Mouse (Mus musculus): ENCODE measurements at regions not wholly inside any gene's neighbourhood (a gene's known extent, or its start where the extent isn't known, plus 50 kb on each side); places are given as distances from the start of the nearest gene placed in this dataset.
A peak's percentile ranks its signal among the peaks of the same experiment; 100 is the strongest.

GRCm38 (mm10) chr6:102977122-102977521 lies 404.2 kb upstream of the Cntn3 start:
- peak; percentile 99 for ATAC-seq (replicated peaks; ENCODE audit: poor library complexity)

- no peak for ATAC-seq (replicated peaks; ENCODE audit: poor library complexity)
Observed at GRCm38 (mm10) chr6:103023326-103023725, 450.4 kb upstream of the Cntn3 start.

DNA sequence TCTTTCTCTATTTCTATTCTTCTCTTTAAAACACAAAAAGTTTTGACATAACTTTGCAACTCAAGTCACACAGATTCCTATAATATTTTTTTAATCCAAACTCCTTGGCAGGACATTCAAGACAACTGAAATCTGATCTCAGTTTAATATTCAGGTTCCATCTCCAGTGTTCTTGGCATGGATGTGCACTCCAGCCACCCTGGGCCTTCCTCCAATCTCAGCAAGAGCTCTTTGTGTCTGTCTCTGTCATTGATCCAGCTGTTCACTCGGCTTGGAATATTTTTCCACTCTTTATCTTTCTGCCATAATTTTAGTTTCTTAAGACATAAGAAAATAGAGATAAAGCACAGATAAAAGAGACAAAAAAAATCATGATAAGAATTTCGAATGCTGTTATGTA lies 451.1 kb upstream of the Cntn3 start:
- no peak for ATAC-seq (replicated peaks; ENCODE audit: poor library complexity)

GRCm38 (mm10) chr6:103028150-103028549 lies 455.2 kb upstream of the Cntn3 start:
- ATAC-seq (replicated peaks; ENCODE audit: poor library complexity): no peak

GRCm38 (mm10) chr6:103033418-103033817 lies 460.5 kb upstream of the Cntn3 start:
- ATAC-seq (replicated peaks; ENCODE audit: poor library complexity): peak; percentile 42

- peak; percentile 58 for ATAC-seq (replicated peaks; ENCODE audit: poor library complexity)
Observed at GRCm38 (mm10) chr6:103033919-103034318, 461.0 kb upstream of the Cntn3 start.

DNA sequence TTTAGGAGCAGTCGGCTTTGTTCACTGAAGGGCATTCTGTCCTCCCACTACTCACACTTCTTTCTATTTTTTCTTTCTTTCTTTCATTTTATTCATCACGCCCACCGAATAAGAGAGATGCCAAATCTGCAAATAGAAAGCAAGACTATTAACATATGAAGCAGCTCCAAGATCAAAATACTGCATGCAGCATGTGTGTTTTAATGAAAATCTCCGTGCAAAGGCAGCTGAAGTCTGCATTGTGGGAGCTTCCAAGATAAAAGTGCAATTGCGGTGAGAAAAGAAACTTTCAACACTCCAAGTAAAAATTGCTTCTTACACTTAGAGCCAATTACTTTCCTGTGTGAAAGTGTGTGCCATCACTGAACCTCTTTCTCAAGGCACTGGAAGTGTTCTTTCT lies 449.8 kb upstream of the Chl1 start:
- no peak for ATAC-seq (replicated peaks; ENCODE audit: poor library complexity)

- ATAC-seq (replicated peaks; ENCODE audit: poor library complexity): no peak
Observed at GRCm38 (mm10) chr6:103106189-103106588, 404.2 kb upstream of the Chl1 start.

DNA sequence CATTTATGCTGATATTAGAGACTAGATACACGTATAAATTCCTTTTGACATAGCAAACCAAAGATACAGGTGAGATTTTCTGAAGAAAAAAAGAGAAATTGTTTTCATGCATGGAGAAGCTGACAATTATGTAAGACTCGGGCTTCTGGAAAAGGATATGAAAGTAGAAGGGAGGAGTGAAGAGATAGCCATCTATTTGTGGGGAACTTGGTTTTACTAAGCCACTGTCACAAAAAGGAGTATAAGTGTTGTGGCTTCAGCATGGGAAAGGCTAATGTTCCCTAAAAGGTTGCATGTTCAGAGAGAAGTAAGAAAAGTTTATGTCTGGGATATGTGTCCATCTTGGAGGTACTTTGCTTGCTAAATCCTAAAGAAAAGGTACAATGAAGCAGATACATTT lies 390.8 kb upstream of the Chl1 start:
- peak; percentile 52; the same call in 1 of the 2 replicates for ATAC-seq (replicated peaks; ENCODE audit: poor library complexity)

GRCm38 (mm10) chr6:103140851-103141250 lies 369.5 kb upstream of the Chl1 start:
- ATAC-seq (replicated peaks; ENCODE audit: poor library complexity): no peak

DNA sequence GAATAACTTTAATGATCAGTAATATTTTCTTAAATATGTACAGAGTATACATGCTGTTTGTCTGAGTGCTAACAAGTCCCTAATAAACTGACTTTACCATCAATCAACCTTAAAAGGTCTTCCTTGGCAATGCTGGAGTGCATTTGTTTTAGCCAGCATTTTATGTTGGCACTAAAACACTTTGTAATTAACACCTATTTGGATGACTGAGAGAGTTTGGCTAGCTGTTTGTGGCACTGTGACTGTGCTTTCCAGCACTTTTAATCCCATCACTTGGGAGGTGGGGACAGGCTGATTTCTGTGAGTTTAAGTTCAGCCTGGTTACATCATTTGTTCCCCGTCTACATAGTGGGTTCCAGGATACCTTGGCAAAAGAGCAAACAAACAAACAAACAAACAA lies 332.5 kb upstream of the Chl1 start:
- ATAC-seq (replicated peaks; ENCODE audit: poor library complexity): no peak

DNA sequence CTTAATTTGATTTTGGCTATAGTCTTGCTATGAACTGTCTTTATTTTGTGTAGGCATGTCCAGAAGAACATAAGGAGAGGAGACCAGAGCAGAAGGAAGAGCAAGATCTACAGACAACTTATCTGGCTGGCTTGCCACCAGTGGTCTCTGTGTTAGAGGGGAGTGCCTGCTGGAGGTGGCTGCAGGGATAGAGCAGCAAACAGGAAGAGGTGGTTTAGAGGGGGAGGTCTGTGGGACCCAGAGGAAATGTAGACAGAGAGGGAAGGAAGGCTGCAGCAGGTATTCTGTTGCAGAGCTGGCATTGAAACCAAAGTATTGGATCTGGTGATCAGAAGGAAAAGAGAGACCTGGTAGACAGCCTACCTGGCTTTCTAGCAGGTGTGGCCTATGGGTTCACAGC lies 327.0 kb upstream of the Chl1 start:
- ATAC-seq (replicated peaks; ENCODE audit: poor library complexity): peak; percentile 83

- no peak for ATAC-seq (replicated peaks; ENCODE audit: poor library complexity)
Observed at GRCm38 (mm10) chr6:103196838-103197237, 313.5 kb upstream of the Chl1 start.

- peak; percentile 34; the same call in 1 of the 2 replicates for ATAC-seq (replicated peaks; ENCODE audit: poor library complexity)
Observed at GRCm38 (mm10) chr6:103201605-103202004, 308.8 kb upstream of the Chl1 start.

- ATAC-seq (replicated peaks; ENCODE audit: poor library complexity): no peak
Observed at GRCm38 (mm10) chr6:103209202-103209601, 301.2 kb upstream of the Chl1 start.

DNA sequence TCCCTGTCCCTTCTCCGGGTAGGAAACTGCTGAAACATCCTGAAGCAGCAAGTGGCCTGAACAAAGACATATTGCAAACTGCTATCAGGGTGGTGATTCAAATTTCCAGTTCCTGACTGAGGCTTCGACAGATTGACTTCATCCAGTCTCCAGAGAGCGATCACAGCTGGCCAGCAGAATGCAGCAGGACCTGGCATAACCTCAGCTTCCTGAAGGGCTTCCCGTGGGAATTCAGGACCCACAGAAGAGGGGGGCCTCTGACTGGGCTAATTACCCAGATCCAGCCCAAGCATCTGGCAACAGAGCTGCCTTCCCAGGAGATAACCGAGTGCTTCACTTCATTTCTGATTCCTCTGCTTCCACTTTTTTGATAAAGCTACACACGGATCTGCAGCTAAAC lies 297.2 kb upstream of the Chl1 start:
- no peak for ATAC-seq (replicated peaks; ENCODE audit: poor library complexity)

DNA sequence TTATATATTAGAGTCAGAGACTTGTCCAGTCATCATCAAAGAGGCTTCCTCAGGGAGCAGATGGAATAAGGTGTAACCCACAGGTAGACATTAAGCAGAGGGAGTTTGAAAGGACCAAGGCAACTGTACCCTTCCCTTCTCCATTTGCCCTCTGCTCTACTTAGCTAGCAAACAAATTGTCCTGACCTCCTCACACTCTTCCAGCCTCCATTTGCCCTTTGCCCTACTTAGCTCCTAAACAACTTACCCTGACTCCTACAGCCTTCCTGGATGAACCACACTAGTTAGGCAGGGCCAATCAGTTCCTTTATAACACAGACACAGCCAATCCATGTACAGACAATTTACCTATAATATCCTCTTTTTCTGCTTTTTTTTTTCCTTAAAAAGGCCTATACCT lies 273.5 kb upstream of the Chl1 start:
- ATAC-seq (replicated peaks; ENCODE audit: poor library complexity): no peak

- ATAC-seq (replicated peaks; ENCODE audit: poor library complexity): no peak
Observed at GRCm38 (mm10) chr6:103268984-103269383, 241.4 kb upstream of the Chl1 start.

DNA sequence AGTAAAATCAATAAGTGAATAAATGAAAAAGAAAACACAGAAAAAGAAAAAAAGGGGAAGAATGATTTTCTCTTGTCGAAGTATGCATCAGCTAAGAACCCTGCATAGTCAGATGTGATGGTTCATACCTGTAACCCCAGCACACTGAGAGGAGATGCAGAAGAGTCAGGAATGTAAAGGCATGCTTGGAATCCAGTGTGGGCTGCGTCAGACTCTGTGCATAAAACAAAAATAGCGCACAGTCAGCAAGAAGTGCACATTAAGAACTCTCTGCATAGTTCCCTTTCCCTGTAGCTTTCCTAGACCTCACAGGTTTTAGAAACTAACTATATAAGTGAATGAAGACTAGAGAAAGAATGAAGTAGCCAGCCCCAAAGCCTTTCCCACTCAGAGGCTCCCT lies 238.2 kb upstream of the Chl1 start:
- no peak for ATAC-seq (replicated peaks; ENCODE audit: poor library complexity)

DNA sequence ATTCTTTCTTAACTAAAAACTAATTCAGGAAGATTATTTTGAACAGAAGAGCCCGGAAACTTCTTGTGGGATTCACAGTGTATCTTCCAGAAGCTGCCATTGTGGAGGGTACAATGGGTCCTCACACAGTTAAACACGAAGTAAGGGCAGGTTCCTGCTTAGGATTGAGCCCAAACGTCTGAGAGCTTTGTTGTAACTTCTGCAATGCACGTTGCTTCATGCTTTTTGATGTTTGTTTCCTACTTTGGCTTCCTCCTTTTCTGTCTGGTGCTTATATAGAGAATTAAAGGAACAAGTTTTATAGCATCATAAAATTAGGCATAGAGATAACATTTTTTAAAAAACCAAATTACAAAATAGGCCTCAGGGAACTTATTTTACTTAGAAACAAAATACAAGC lies 235.3 kb upstream of the Chl1 start:
- ATAC-seq (replicated peaks; ENCODE audit: poor library complexity): peak; percentile 90

GRCm38 (mm10) chr6:103275476-103275875 lies 234.9 kb upstream of the Chl1 start:
- peak; percentile 85 for ATAC-seq (replicated peaks; ENCODE audit: poor library complexity)

DNA sequence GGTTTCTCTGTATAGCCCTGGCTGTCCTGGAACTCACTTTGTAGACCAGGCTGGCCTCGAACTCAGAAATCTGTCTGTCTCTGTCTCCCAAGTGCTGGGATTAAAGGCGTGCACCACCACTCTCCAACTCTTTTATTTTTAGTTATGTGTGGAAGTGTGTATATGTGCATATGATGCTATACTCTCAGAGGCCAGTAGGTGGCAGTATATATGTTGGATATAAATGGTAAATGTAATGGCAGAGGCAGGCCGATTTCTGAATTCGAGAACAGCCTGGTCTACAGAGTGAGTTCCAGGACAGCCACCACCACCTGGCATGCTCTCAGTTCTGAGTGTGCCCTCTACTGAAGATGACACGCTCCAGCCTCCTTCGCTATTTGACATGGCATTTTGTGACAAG lies 214.4 kb upstream of the Chl1 start:
- peak; percentile 94 for ATAC-seq (replicated peaks; ENCODE audit: poor library complexity)

GRCm38 (mm10) chr6:103306420-103307249 lies 203.8 kb upstream of the Chl1 start:
- peak; percentile 95 for ATAC-seq (replicated peaks; ENCODE audit: poor library complexity)
